Mouse (Mus musculus) mouse trophoblast stem cell (cell line): ENCODE results near the gene Zdhhc14.

Experiments used
- in situ Hi-C, 2 experiments: fragments of 300-500 bp; cut with MseI, MboI; formaldehyde crosslinking; loops; 2 replicates in 1 of 2; 3 replicates in 1 of 2; pipeline ENCODE4 v1.15.1; 2025

The Zdhhc14 gene

DNA sequence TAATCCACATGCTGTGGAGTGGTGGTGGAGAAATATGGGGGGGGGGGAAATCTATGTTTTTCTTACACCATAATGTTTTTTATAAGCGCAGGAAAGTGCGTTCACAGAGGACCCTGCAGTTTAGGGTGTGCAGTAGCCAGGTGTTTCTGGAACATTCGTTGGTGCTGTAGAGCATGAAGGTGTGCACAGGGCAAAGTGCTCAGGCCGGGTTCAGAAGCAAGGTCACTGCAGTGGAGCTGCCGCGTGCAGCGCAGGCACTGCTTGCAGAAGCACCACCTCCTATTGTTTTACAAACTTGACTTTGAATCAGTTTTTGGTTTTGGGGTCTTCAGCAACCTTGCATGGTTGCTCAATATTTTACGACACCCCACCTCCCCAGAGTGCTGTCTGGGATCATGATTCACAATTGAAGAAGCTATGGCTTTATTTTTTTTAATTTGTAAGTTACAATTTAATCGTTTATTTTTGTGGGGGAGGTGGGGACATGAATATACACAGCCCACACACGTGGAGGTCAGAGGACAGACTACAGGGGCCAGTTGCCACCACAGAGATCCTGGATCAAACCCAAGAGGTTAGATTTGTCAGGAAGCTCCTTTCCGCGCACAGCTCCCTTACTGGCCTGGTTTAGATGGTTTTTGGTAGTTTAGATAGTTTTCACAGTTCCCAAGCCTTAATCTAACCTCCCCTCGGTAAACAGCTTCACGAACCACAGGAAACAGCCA, 59.8 kb downstream of the Zdhhc14 start:
- in situ Hi-C loops = no loop called here

DNA sequence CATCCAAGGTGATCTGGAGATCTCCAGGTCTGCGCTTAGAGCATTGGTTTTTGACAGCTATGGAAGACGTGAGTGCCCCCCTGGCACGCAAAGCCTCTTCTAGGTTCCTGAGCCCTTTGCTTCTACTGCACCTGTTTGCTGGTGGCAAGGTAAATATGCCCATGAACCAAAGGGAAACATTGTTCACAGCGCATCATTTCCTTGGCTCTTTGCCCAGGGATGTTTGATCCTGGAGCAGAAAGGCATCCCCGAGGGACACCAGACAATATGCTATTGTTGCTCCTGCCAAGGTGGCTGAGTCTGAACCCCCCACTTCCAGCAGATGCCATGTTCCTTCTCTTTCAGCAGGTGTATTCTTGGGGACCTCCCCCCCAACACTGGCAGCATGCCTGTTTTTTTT, 61.2 kb downstream of the Zdhhc14 start:
- in situ Hi-C loops = no loop called here

DNA sequence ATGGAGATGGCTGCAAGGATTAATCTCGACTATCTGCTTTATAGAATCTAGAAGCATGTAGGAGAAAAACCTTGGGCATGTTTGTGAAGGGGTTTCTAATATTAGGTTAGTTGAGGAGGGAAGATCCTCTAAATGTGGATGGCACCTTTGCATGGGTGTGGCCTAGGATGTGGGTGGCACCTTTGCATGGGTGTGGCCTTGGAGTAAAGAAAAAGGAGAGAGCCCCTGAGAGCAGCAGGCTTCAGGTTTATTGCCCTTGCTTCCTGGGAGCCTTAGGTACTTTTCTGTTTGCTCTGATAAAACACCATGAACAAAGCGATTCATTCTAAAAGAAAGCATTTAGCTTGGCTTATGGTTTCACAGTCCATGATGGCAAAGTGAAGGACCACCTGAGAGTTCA, 62.2 kb downstream of the Zdhhc14 start:
- in situ Hi-C loops = no loop called here

DNA sequence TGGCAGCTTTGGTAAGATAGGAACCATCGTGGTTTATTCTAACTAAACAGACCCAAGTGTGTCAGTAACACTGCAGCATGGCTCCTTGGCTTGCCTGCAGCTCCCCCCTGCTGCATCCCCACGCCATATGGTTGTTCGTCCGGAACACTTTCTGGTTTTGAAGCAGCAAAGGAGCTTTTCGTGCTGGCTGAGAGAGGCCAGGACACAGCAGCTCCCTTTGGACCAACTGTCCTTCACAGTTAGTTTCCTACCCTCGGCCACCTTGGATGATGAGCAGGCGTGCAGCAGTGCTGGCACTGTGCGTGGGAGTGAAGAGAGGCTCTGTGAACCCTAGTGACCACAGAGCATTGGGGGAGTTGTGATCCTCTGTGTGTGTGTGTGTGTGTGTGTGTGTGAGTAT, 64.2 kb downstream of the Zdhhc14 start:
- in situ Hi-C loops = no loop called here

DNA sequence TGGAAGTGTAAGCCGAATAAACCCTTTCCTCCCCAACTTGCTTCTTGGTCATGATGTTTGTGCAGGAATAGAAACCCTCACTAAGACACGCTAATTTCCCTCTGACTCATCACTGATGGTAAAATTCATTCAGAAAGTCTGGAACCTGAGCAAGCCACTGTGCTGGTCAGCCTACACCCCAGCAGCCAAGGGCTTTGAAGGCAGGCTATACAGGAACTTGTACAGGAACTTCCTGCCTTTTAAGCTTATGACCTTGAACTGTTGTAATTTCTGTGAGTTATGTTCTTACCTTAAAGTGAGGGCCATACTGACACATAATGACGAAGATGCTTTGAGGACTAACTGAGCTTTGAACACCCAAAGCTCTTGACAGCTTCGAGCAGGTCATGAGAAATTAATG, 67.9 kb downstream of the Zdhhc14 start:
- in situ Hi-C loops = no loop called here

DNA sequence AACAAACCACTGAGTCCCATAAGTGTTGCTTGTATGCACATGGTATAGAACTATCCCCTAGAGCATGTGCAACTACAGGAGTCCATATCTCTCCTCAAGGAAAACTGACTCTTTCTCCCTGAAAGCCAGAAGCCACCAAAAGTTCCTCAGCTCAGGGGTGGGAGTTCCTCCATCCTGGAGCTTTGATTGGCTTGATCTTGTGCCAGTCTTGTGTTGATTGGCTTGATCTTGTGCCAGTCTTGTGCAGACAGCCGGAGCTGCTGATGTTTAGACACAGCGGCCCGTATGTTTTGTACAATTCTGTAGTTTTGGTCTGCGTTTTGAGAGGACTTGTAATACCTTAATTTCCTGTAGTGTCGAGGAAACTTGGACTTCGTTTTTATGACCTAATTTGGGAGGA, 70.8 kb downstream of the Zdhhc14 start:
- in situ Hi-C loops = no loop called here

GRCm38 (mm10) chr17:5566006-5566405, 73.6 kb downstream of the Zdhhc14 start:
- in situ Hi-C loops = no loop called here

- in situ Hi-C loops = no loop called here
These were observed 75.6 kb downstream of the Zdhhc14 start for GRCm38 (mm10) chr17:5567943-5568342.

- in situ Hi-C loops = no loop called here
These were observed 77.0 kb downstream of the Zdhhc14 start for GRCm38 (mm10) chr17:5569131-5570030.

GRCm38 (mm10) chr17:5572096-5572730, 79.9 kb downstream of the Zdhhc14 start:
- in situ Hi-C loops = no loop called here

- in situ Hi-C loops = no loop called here
These were observed 80.5 kb downstream of the Zdhhc14 start for GRCm38 (mm10) chr17:5572745-5573420.

- in situ Hi-C loops = no loop called here
These were observed 82.3 kb downstream of the Zdhhc14 start for GRCm38 (mm10) chr17:5574672-5575071.

DNA sequence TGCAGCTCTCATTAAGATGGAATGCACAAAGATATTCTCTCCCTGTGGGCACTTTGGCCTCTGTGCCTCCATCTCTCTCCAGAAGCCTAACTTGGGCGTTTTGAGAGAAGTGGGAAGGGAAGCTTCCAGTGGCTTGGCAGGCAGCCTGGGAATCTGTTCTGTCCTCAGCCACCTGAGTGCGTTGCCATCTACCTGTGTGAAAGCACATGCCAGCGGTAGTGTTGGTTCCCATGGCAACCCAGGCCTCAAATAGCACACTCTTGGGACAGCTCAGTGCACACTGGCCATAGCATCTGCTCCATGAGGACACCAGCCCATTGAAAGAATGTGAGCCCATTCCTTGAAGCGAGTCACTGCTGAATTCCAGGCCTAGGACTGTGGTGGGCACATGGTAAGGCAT, 83.2 kb downstream of the Zdhhc14 start:
- in situ Hi-C loops = no loop called here

DNA sequence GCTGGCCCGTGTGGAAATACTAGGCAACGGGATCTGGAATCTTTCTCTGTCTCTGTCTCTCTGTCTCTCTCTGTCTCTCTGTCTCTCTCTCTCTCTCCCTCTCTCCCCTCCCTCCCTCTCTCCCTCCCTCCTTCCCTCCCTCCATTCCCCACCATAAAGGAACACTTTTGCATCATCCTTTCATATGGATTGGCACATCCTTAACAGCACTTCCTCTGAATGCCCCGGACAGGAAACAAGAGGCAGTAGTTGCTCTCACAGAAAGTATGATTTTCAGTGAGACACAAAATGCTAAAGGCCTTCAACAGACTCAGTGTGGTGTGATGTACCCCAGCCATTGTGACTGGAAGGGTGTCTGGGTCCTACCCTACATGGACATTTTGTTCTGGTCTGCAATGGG, 89.9 kb downstream of the Zdhhc14 start:
- in situ Hi-C loops = no loop called here

- in situ Hi-C loops = no loop called here
These were observed 90.6 kb downstream of the Zdhhc14 start for GRCm38 (mm10) chr17:5582937-5583336.

DNA sequence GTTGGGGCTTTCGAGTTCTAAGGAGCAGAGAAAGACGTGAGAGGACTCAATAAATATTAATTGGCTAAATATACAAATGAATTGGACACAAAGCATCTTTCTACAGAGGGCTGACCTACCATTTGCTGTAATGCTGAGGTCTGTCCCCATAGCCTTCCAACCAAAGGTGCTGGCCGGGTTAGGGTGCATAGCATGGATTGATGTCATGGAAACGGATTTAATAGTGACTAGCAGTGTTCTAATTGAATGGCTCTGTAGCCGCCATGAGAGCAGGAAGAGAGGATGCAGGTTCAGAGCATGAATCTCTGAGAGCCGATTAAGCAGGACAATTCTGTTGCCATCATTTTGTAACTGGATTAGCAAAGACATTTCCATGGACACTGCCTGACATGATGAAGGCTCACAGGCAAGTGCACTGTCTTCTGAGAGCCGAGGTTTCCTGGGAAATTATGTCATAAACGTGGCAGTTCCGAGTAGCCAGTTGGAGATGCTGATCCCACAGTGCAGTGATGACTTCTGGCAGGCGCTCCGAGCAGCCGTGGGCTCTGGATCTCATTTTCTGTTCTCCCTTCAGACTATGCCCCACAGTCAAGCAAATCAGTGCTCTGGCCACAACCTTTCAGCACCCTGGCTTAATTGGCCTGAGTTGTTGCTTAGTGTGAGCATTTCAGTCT, 91.3 kb downstream of the Zdhhc14 start:
- in situ Hi-C loops = no loop called here

- in situ Hi-C loops = no loop called here
These were observed 99.3 kb downstream of the Zdhhc14 start for GRCm38 (mm10) chr17:5591604-5592209.

DNA sequence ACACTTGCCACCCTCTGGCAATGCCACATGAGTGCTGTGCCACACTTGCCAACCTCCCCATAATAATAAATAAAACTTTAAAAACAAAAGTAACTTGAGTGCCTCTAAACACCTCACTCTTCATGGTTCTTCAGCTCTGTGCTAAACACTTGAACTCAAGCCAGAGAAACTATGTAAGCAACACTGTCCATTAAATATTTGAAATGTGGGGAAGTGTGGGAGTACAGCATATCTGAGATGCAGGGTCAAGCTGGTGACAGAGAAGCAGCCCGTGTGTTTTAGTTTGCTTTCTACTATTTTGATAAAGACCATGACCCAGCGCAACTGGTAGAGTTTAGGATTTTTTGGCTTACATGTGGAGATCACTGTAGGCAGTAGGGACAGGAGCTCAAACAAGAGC, 100.7 kb downstream of the Zdhhc14 start:
- in situ Hi-C loops = no loop called here

DNA sequence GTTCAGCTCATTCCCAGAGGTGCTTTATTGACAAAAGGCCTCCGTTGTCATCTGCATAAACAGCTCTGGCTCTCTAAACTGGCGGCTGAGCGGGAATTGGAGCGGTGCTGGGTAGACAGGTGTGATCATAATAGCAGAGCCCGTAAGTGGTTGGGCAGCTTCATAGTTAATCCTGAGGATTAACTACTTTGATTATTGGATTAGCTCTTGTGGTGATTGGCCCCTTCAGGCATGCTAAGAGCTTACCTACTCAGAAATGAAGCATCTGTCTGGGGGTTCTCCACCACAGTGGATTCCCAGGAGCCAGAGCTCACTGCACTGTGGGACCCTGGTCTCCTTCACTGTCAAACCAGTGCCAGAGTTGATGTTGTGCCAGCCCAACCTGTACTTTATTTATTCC, 102.7 kb downstream of the Zdhhc14 start:
- in situ Hi-C loops = no loop called here

GRCm38 (mm10) chr17:5596490-5596889, 104.1 kb downstream of the Zdhhc14 start:
- in situ Hi-C loops = no loop called here

DNA sequence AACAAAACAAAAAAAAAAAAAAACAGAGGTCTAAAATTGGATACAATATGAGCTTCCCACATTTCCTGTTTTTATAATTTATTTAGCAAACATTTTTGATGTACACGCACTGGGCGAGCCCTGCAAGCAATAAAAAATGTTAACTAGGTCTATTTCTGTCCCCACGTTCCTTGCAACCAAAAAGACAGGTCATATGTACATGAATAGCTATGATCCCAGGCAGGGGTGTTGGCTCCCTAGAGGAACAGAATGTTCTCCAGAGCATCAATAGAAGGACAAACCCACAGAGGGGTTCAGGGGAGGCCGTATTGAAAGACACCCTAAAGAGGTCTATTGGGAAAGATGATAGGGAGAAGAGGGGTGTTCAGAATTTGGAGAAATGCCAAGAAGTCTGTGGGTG, 106.6 kb downstream of the Zdhhc14 start:
- in situ Hi-C loops = no loop called here
